Mouse (Mus musculus): ENCODE results near the gene Ptprk.

Gene Ptprk

DNA sequence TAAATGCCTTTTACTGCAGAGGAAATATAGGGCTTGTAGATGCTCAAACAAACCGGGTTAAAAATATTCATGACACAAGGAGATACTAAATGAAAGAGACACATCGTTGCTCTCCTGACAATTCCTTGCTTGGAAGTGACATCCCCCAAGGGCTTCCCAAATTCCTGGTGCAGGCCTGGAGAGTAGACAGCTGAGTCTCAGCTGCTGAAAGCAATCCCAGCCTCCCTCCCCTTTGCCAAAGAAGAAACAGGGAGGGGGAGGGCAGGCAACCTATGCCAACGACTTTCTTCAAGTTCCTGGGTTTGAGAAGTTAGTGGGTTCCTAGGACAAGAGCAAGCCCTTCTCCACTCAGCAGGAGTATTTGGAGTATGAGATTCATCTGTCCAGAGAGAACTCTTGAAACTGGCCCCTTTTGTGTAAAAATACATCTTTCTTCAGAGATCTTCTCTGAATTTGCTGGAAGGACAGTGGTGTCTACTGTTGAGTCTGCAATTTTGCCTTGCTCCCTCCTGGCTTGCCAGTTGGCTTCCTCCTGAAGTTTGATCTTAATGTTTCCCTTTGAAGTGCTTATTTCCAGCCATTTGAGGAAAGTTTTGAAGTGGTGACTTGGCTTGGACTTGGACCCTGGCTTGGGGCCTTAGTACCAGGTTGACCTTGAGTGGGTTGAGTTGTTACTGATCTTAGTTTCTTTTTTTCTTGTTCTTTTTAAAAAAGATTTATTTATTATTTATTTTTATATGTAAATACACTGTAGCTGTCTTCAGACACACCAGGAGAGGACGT is 111.6 kb downstream of the Ptprk start:
- no peak for DNase-seq

DNA sequence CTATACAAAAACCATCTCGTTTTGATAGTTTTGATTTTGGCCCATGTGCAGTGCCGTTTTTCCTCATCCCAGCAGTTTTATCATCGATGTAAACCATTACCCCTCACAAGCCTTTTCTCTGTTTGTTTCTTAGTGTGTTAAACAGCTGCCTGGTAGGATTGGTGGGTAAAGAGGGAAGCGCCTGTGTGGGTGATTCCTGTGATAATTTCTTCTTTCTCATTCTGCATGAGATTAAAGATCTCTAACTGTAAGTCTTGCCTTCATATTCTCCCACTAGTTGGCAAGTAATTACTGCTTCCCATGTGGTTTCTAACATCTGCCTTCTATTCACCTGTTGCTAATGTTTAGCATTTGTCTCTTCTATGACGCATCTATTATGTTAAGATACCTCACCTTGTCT is 116.8 kb downstream of the Ptprk start:
- DNase-seq, result no peak

DNA sequence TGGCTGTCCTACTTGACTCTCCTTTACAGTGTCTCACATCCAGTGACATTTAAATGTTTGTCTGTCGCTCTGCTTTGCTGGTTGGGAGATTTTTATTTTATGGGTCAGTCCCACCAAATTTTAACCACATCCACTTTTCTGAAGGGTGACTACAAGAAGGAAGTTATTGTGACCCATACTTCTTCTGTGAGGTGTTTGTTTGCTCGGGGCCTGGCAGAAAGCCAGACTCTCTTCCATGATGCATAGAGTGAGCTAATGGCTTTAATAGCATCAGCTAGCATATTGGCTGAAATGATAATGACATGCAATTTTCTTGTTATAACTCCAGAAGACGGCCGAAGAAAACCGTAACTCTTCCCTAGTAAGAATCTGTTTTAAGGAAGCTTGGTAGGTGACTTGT is 119.0 kb downstream of the Ptprk start:
- DNase-seq, result no peak

DNA sequence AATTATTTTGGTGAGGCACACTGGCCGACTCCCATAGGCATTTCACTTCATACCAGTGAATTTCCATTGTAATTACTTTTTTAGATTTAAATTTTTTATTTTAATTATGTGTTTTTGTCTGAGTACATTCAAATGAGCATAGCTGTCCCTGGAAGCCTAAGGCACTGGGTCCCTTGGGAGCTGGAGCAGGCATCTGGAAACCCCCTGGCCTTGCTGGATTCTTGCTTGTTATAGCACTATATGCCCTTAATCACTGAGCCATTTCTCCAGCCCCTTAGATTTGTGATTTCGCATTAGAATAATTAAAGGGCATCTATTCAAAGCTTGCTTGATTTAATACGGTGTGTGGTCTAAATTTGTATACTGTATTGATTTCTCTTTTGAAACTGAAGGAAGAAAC is 126.0 kb downstream of the Ptprk start:
- DNase-seq, result no peak

DNA sequence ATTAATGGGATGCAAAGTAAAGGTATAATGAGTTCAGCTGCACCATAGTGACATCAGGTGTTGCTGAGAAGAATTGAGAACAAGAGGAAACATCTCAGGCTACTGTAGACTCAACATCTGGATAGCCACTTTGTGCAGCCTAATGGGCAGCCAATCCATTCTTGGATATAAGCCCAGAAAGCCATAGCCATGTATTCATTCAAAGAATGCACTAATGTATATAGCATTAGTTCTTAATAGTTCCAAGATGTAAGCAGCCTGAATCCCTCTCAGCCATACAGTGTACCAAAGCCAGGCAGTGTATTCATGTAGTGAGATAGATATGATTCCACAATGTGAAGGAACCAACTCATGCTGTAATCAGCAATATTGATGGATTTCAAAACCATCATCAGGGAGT is 134.8 kb downstream of the Ptprk start:
- no peak for DNase-seq

DNA sequence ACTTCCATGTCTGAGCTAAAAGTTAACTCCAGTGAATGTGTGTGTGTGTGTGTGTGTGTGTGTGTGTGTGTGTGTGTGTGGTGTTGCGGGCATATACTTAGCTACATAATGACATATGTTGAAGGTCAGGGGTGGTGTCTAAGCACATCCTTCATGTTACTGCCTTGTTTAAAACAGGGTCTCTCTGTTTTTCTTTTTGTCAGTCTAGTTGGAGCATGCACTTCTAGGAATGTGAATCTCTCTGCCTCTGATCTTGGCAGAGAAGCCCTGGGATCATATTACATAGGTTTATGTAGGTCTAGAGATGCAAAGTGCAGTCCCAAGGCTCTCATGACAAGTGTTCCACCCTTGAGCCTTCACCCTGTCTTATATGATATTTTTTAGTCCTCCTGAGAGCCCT is 137.5 kb downstream of the Ptprk start:
- no peak for DNase-seq

DNA sequence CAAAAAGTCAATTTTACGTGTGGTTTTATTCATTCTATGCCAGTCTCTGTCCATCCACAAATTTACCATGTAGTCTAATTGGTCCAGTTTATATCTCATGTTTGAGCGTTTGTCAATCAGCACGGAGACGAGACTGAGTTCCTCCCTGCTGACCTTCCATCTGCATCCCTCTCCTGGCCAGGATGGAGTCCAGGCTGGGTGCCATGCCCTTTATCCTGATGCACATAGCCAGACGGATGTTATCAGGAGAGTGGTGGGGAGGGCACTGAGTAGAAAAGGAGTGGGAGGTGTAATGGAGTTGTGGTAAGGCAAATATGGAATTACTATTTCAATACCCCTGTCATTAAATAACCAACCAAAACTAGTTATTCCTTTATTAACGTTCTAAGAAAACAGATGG is 140.5 kb downstream of the Ptprk start:
- DNase-seq, result peak; percentile 87 to 92

DNA sequence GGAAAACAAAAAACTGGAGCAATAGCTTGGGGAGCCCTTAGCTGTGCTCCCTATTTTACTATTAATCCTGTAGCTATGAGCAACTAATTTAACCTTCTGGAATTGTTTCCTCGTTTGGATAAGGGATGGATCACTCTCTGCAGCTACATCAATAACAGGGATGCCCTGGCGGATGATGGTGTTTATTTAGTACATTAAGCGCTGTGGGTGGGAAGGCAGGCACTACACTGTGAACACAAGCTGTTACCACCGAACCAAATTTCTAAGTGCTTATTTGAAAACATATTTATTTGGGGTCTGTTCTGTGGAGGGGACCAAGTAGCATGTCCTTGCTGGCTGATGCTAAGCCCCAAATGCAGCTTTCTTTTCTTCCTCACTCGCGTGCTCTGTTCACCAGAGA is 149.0 kb downstream of the Ptprk start:
- DNase-seq, result no peak

DNA sequence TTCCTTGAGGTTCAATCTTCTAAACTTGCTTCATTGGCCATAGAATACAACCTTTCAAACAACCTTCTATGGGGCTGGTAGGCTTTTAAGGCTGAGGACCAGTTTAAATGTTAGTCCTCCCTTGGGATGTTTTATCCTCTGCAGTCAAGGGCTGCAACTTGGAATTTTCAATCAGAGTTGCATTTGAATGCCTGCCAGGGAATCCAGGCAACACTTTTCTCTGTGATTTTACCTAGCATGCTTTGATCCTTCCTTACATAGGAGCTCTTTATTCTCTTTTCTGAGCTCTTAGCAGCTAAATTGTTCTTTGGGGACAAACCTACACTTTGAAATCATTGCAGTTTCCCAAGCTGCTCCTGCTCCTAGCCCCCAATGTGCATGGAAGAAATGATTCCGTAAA is 149.8 kb downstream of the Ptprk start:
- DNase-seq, result no peak

DNA sequence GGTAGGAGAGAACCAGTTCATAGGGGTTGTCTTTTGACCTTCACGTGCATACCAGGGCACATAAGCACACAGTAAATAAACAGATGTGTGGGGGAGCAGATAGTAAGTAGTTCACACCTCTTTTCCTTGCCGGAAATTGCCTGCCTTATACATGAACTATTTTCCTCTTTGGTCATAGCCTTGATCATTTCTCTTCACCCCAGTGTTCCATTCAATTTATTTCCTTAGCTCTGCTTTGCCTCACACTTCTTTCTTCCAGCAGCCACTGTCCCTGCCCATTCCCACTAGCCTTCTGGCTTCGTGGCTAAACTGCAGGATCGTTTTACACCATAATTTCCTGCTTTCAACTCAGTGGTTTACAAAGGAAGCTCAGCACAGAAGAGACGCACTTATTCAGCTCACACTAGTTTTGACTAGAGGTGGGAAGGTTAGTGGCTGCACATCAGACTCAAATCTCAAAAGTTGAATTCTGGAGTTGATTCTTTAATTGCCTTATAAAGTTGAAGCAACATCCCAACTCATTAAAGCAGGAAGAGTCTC is 151.0 kb downstream of the Ptprk start:
- DNase-seq, result no peak

DNA sequence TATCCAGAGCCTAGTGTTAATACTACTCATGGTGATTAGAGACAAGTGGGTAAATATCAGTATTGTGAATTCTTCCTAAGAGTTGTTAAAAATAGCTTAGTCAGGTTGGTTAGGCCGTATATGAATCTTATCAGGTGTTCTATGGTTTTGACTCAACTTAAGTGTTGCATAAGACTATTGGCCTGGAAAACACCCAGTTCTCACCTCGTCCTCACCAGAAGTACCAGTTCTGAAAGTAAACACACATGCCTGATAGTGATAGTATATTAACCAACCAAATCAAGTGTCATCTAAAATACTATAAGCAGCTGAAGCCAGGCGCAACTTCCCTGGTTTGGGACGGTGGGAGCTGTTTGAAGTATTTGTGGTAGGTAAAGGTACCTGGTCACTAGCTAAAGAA is 153.1 kb downstream of the Ptprk start:
- DNase-seq, result no peak

DNA sequence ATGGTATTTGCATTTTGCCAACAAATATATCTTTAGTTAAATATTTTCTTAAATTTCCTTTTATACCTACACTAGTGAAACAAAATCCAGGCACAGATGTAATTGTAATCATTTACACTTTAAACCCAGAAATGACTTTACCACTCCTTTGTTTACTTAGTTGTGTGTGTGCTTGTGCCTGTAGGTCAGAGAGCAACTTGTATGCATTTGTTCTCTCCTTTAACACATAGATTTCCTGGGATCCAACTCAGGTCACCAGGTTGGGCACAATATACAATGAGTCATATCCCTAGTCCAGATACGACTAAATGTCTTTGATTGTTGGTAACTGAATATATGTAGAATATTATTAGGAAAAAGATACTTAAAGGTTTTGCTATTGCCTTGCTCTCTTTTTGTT is 153.6 kb downstream of the Ptprk start:
- no peak for DNase-seq

DNA sequence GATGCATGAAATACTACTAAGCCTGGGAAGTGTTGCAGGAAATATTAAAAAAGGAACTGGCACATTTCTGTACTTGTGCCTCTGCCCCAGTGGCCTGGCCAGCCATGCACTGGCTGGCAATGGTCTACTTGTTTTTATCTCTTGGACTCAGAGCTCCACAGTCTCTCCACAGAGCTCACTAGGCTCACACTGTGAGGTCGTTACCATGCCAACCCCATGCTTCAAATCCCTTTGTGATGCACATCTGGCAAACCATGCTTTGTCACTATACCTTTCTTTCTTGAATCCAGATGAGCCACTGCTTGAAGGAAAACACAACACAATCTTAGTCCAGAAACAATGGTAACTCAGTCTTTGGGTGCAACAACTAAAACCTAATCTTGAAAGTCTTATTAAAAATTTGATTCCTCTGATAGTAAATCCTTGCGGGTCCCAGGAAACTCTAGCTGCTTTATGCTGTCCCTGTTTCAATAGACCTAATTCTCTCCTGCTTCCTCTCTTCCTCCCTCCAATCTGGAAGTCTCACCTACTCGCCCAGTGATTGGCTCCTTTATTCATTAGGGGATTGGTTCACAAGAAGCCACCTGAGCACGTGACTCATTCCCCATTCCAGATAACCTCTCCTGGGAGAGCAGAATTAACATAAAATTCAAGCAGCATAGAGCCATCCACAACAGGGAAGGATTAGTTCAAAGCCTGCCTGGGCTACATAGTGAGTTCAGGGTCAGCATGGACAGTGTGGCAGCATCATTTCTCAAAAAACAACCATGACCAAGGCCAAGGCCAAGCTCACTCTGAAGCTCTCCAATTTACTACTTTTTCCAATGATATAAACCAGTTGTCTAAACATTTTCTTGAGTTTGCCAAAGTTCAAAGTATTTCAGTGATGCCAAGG is 157.9 kb downstream of the Ptprk start:
- no peak for DNase-seq

DNA sequence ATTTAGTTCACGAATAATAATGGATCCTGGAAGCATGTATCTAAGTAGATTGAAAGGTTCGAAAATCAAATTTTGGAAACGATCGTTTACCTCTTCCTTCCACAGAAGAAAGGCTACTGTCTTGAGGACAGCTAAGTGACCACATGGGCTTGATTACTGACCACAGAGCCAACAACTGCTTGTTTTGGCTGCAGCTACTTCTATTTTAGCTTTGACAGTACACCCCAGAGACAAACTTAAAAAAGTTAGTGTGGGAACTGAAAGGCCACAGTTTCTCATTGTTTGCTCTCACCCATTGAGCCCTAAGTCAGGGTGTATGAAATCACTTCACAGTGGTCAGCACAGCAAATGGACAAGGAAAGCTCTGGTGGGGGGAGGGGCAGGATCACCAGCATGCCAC is 174.4 kb downstream of the Ptprk start:
- DNase-seq, result no peak

DNA sequence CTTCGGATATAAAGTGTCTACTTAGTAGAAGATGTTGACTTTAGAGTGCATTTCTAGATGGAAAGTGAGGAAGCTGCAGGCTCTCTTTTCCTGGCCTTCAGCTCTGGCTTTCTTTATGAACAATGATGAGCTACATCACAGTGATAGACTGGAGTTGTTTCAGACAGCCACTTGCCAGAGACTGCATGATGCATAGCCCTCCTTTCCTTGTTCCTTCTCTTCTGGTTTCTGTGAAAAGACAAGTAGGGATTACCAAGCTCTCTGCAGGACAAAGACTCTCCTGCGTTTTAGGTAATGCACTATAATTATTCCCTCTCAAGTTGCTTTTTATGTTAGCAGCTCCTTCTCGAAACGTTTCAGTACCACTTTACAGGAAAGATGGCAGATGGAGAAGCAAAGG is 176.8 kb downstream of the Ptprk start:
- no peak for DNase-seq

DNA sequence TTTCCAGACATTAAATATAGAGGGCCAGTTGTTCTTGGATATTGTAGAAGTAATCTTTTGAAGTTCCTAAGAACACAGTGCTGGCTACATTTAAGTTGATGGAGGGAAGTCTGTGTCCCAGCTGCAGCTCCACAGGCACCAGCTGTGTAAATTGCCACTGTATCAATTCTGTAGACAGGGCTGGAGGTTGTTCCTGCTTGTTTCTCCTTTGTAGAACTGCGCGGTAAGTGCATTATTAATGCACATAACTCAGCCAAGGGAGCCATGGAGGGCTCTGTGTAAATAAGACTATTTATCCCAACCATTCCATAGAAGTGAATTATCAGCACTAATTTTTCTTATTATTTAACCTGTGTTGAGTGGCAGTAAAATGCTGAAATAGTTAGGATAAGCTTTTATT is 186.0 kb downstream of the Ptprk start:
- no peak for DNase-seq

DNA sequence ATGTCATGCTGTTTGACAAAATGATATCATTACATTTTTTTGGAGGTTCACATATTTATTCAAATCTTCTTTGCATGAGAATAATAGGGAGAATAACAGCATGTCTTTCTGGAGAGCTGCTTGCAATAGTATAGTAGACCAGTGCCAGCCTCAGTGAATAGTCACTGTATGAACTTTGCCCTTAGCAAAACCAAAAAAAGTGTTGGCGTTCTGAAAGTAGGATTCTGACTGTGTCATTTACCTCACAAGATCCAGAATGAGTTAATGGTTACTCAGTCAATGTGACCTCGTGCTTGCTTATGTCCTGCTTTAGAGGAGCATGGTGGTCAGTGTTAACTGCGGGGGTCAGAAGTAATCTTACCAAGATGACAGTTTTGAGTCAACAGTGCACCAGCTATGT is 187.5 kb downstream of the Ptprk start:
- no peak for DNase-seq

DNA sequence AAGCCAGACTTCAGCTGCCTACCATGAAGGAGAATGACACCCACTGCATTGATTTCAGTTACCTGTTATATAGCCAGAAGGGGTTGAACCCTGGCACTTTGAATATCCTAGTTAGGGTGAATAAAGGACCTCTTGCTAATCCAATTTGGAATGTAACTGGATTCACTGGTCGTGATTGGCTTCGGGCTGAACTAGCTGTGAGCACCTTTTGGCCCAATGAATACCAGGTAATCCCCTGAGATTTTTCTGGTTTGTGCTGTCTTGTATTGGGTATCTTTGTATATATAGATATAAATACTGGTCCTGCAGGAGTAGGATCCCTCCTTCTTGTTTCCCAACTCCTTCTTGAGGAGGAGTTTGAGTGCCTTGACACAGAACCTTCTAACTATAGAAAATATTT is 188.9 kb downstream of the Ptprk start:
- no peak for DNase-seq

DNA sequence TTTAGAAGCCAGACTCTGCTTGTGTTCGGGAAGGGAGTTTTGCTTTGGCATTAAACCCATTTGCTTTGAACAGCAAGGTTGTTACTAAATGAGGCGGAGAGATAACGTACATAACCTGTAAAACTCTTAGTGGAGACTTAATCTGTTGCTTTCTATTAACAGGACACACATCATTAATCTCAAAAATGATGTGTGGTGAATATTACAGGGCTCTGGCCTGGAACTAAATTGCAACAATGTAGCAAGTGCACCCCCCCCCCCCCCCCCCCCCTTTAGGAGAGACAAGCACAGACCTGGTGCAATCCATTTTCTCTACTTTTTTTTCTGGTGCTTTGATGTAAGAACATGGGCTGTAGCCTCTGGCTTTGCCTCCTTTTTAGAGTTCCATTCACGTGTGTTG is 195.7 kb downstream of the Ptprk start:
- no peak for DNase-seq

DNA sequence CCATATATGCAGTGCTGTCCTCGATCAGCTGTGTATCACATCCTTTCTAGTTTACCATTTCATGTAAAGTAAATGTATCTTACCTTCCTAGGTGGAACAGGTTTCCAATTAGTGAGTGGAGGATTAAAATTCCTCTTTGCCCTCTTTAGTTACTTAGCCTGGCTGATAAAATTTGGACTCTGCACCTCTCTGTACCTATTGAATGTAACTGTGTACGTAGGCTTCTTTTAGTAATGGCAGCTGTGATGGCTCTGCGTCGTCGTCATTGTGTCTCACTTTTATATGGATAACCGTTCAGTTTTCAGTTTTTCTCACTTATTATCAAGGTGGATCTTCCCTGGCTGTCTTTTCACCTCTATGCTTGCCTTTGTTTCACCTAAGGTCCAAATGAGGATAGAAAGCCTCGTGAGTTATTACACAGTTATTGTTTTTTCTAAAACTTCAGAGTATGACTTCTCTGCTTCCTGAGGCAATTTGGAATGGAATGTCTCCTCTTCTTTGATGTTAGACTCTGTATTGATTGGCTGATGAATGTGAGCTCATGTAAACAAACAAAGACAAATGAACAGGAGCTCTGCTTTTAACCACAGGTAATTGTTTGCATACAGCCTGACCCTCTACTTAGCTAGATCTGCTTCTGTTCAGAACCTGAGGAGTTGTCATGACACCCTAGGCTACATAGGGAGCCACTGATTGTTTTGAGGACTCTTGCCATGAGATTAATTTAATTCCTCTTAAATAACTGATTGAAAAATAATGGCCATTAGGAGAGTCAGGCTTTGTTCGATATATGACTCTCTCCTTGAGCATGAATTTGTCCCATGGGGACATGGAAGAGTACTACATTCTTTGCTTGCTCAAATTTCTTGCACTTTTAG is 197.3 kb downstream of the Ptprk start:
- DNase-seq, result no peak

DNA sequence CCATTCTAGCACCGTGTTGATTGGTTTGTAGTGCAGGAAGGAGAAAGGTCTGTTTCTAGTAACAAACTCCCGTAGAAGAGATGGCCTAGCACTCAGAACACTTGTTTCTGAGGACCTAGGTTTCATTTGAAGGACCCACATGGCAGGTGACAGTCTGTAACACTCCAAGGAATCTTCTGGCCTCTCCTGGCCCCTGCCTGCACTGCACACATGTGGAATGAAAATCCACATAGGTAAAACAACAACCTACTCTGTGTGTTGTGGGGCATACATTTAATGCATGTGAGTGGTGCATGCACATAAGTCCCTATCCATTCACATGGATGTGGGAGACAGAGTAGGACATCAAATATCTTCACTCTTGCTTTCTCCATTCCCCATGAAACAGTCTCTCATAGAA is 204.1 kb downstream of the Ptprk start:
- peak; percentile 10 to 15 for DNase-seq

DNA sequence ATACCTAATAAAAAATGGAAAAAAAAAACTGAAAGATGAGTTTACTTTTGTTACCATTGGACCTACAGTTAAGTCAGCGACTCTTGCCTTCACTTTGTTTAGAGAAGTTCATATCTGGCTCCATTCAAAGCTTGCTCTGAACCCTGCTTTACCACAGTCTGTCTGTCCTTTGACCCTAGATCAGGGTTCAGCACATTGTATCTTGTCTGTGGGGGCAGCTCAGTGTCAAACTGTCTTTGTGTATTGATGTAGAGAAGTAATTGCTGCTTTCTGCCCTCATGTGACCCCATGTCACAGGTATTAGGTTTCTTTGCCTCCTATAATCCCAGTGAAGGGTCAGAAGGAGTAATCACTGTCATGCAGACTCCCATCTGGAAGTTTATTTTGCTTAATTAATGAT is 222.9 kb downstream of the Ptprk start:
- no peak for DNase-seq

DNA sequence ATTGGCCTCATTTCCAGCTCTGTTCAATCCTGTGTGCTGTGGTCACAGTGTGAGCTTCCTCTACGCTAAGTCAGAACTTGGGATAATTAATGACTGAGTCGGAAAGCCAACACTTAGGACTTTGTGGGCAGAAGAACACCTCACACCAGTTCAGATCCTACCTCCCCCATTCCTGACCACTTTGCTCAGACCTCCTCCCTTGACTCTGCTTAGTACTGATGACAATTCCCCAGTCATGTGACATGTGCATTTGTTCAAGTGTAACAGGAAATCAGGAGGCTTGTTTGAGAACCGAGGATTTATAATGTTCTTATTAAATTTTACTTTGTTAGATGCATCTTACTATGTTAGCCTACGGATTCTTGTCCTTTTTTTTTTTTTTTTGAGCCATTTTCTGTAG is 224.6 kb downstream of the Ptprk start:
- DNase-seq, result peak in 1 of 2 experiments; percentile 15
